Mouse (Mus musculus) left cerebral cortex, postnatal 10 days (tissue): ENCODE measurements around the gene Ttc39d. TPM values are rescaled to one million over a fixed set of nuclear protein-coding genes. Genes with fewer than 3 reads are reported as not detected.
"Not testable (repeated sequence)": the region's sequence is repeated elsewhere in the genome, so short reads cannot be mapped to it uniquely, and the experiment has no call there.

Experiments used
- DNase-seq, 2 experiments: peaks; one replicate each; pipeline ENCODE4 v3.0.0; 2021 to 2022; ENCODE audit warnings: low spot score in 2 of 2, mixed read lengths in 1 of 2; ENCODE audit errors: extremely low spot score in 1 of 2
- intact Hi-C: fragments of 180-260 bp; cut with DNase I; formaldehyde crosslinking; loops from one replicate; pipeline ENCODE4 v1.15.1; 2025
- total RNA-seq, 2 experiments: library from RNA; stranded (reverse); gene quantifications; 2 replicates each; pipeline ENCODE4 v1.2.3; 2021

Gene Ttc39d
- total RNA-seq, result under 1 TPM; 0.17 to 0.18 TPM

DNA sequence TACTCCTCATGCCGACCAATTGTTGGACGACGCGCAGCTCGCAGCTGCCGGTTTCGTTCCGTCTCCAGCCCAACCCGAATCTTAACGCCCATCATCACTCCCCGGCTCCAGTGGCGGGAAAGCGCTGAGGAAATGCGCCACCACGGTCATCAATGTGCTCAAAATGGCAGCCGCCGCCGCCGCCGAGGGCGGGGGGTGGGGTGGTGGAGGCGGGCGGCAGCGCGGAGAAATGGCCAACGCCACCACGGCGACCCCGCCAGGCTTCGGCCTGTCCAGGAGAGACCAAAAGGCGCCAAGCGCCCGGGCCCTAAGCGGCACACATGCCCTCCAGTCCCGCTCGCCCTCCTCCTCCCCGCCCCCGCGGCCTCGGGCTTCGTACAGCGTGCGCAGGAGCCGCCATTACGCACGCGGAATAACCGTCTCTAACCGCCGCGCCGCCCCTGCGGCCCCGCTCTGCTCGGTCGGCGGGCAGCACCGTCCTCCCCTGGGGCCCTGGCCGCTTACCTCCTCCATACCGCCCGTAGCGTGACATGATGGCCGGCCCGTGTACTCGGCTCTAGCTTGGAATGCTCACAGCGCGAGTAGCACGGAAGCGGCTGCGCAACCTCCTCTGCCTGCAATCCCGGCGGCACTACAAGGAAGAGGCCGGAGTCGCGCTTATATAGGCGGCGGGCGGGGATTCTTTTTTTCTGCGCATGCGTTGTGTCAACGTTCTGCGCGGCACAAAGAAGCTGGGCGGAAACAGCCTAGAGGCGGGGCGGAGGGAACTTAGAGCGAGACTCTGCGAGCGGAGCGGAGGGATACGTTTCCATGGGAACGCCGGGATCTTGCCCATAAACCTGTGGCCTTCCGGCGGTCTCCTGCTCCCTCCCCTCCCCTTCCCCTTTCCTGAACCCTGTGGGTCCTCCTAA is at the start of gene Ttc39d, which contains the start of gene Srsf7:
TSS of gene Ttc39d (plus strand) at position 790 of the 911 bp plus-strand sequence.
TSS of gene Srsf7 (minus strand) at position 637 of the 911 bp plus-strand sequence.
- intact Hi-C loops, result no loop called here
- peak; percentile 98 to 99 for DNase-seq

- no peak for DNase-seq
- intact Hi-C loops, result no loop called here
These were observed 49.8 kb upstream of the Ttc39d start for GRCm38 (mm10) chr17:80157489-80157888.

DNA sequence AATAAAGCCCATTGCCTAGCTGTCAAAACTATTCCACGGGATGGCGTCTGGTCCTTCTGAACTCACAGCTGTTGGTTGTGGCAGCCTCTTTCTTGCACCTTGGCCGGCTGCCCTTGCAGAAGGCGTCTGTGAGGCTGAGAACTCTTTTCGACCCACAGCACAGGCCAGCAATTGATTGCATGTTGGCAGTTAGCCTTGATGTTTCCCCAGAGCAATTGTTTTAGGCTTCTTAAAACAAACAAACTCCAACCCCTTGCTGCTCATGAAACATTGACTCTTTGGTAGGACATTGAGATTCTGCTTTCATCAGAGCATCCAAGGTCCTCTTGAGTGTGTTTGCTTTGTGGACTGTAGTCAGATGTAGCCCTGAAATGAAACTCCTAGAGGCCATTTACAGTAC is 46.8 kb upstream of the Ttc39d start:
- DNase-seq, result peak; percentile 75 to 89
- intact Hi-C loops, result no loop called here

DNA sequence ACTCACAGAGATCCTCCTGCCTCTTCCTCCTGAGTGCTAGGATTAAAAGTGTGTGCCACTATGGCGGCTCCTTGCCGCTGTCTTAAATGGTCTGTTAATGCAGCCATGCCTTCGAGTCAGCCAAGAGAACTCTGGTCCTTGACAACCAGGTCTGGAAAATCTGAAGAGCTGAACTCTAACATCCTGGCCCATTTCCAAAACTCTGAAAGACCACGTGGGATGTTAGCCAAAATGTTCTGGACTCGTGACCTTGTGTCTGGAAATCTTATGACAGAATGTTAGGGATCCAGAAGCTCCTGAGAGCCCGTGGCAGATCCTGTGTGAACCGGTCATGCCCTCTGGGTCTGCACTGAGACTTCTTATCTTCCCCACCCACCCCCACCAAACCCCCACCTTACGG is 43.3 kb upstream of the Ttc39d start:
- intact Hi-C loops, result no loop called here
- no peak for DNase-seq

- intact Hi-C loops, result loop anchor here (5.0 kb wide), 1 partner anchor 103 kb away; the partner anchor contains the start of gene Hnrnpll
These were observed 41.5 kb upstream of the Ttc39d start for GRCm38 (mm10) chr17:80165741-80166140.

DNA sequence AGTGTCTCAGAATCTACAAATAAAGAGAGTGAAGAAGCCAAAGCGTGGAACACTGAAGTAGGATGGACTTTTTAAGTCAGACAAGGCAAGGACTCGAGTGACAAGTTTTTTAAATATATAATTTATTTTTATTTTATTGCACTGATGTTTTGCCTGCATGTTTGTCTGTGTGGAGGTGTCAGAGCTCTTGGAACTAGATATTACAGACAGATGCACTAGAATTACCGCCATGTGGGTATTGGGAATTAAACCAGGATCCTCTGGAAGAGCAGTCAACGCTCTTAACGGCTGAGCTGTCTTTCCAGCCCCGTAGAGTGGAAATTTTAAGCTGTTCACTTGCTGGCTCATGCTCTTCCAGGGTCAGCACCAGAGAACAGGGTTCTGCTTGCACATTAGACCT is 40.9 kb upstream of the Ttc39d start:
- peak in 1 of 2 experiments; percentile 27 for DNase-seq
- intact Hi-C loops, result loop anchor here (5.0 kb wide), 1 partner anchor 104 kb away; the partner anchor contains the start of gene Hnrnpll

More at GRCm38 (mm10) chr17:80165741-80166140, 41.5 kb upstream of the Ttc39d start:
- DNase-seq, result peak; percentile 52 to 83

- no peak for DNase-seq
- intact Hi-C loops, result loop anchor here (5.0 kb wide), 1 partner anchor 105 kb away; the partner anchor contains the start of gene Hnrnpll
These were observed 39.8 kb upstream of the Ttc39d start for GRCm38 (mm10) chr17:80167436-80167835.

DNA sequence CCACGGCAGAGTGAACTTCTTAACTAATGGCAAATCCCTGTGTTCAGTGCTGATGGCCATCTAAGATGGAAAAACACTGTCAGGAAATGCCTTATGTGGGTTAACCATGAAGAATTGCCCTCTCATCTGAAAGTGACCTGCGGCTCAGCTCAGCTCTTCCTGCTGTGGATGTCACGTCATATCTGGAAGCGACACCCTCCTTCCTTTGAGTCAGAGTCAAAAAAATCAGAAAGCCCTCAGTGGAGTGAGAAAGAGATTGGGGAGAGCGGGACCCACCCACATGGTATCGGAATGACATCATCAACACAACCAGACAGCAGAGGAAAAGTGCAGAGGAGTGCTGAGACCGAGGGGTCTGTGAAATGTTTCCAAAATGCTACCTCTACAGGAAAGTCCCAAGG is 39.4 kb upstream of the Ttc39d start:
- intact Hi-C loops, result loop anchor here (5.0 kb wide), 1 partner anchor 106 kb away; the partner anchor contains the start of gene Hnrnpll
- DNase-seq, result peak in 1 of 2 experiments; percentile 25

DNA sequence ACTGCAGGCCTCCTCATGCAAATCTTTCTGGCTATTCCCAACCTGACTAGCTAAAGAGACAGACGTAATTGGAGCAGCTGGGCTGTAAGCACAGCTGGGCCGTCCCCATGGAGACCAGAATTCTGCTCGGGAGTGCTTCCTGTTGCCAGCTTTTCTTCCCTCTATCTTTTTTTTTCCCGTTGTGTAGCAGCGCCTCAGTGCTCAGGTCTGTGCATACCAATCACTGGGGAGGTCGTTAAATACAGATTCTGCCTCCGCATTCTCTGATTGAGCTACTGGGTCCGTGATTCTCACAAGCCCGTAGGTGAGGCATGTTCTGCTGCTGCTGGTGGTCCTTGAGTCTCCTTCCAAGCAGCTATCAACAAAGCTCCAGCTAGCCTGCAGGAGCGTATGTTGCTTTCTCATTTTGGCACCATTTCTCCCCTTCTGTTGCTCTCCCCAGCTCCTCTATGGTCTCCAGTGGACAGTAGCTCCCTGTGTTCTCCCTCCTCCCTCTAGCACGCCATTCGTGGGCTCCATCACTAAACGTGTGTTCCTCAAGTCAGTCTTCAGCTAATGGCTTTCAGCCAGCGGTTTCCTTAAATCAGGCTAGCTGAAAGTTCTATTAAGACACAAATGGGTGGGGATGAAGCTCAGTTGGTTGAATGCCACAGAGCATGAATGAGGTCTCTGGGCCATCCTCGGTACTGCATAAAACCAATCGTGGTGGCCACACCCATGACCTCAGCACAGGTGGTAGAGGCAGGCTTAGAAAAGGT is 38.7 kb upstream of the Ttc39d start:
- intact Hi-C loops, result loop anchor here (5.0 kb wide), 1 partner anchor 106 kb away; the partner anchor contains the start of gene Hnrnpll
- DNase-seq, result peak; percentile 77

DNA sequence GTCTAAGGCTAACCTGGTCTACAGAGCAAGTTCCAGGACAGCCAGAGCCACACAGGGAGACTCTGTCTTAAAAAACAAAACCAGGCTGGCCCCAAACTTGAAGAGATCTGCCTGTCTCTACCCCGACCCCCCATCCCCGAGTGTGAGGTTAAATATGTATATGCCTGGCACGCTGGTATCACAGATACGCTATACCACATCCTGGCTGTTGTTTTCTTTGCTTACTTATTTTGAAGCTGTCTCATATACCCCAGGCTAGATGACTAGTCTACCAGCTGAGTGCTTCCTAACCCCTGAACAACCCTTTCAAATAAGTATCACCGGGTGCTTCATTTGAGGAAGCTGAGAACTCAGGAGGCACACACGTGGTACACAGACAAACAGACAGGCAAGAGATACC is 37.5 kb upstream of the Ttc39d start:
- DNase-seq, result no peak
- intact Hi-C loops, result loop anchor here (5.0 kb wide), 1 partner anchor 107 kb away; the partner anchor contains the start of gene Hnrnpll

DNA sequence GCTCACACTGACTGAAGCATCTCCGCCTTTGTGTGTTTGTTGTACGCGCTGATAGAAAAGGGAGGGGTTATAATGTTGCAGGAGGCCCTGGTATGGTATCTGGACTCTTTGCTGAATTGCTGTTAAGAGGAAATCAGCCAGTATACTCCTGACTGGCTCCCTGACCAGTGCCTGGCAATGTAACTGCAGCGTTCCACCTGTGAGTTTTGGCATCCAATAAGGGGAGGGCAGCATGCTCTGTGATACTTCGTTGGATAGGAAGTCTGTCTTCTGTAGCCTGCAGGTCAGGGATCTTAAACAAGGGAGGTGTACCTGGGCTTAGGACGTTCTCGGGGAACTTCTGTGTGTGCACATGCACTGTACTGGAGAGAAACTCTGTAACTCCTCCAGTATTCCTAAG is 36.3 kb upstream of the Ttc39d start:
- intact Hi-C loops, result no loop called here
- no peak for DNase-seq

GRCm38 (mm10) chr17:80171948-80172347 is 35.3 kb upstream of the Ttc39d start:
- intact Hi-C loops, result no loop called here
- DNase-seq, result no peak

DNA sequence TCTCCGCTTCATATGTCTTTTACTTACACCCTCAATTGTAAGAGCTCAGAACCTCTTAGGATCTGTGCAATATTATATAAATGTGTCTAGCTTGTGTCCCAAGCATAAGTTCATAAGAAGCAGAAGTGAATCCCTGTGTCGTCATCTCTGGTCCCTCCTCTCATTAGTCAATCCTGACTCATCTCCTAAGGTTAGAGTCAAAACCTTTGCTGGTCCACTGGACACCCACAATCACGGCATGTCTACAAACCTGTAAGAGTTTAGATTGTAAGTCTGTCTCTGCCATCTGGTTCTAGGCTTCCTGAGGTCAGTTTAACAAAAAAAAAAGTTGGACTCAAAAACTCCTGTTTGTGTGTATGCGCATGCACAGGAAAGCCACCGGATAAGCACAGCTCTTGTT is 34.5 kb upstream of the Ttc39d start:
- intact Hi-C loops, result no loop called here

GRCm38 (mm10) chr17:80173708-80174107 is 33.6 kb upstream of the Ttc39d start:
- no peak for DNase-seq
- intact Hi-C loops, result no loop called here

More for the DNA sequence above, 34.5 kb upstream of the Ttc39d start:
- no peak for DNase-seq

DNA sequence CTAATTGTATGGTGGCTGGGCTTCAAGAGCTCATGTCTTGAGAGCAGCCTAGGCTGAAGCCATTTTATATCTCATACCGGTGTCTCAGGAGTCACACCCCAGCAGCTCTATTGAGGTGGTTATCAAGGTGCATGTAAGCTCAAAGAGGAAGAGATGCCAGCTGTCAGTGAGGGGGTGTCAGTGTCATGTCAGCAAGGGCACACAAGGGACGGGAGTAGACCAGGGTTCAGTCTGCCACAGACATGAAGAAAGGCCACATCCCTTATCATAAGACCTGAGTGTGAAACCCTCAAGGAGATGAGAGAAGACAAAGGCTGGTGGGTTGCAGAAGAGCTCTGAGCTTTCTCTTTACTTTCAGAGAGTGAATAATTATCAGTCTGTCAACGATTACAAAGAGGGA is 33.1 kb upstream of the Ttc39d start:
- intact Hi-C loops, result no loop called here

GRCm38 (mm10) chr17:80174699-80175385 is 32.4 kb upstream of the Ttc39d start:
- intact Hi-C loops, result no loop called here
- no peak for DNase-seq

More for the DNA sequence above, 33.1 kb upstream of the Ttc39d start:
- no peak for DNase-seq

DNA sequence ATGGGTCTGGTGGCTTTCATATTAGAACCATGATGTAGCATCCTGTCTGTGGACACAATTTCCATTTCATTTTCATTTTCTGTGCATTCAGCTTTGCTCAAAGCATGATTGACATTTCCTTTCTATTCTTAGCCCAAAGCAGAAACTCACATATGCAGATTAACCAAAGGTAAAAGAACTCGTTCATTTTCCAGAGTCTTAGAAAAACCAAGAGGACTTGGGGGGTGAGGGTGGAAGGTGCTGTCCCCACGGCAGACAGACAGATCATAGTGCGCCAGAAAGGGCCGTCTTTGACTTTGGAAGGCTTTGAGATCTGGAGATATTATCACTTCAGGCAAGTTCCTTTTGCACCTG is 31.9 kb upstream of the Ttc39d start:
- intact Hi-C loops, result no loop called here
- DNase-seq, result no peak

GRCm38 (mm10) chr17:80175966-80176365 is 31.3 kb upstream of the Ttc39d start:
- intact Hi-C loops, result no loop called here
- no peak for DNase-seq

DNA sequence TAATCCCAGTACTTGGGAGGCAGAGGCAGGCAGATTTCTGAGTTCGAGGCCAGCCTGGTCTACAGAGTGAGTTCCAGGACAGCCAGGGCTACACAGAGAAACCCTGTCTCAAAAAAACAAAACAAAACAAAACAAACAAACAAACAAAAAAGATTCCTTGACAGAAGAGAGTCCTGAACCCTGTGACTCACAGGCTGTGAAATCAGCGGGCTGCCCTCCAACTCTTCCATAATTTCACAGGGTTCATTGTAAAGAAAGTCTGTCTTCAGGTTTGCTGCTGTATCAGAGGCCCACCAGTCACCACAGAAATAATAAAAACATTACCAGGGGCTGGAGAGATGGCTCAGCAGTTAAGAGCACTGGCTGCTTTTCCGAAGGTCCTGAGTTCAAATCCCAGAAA is 28.4 kb upstream of the Ttc39d start:
- DNase-seq, intact Hi-C loops: not testable (repeated sequence)
